Mouse (Mus musculus) thymus, adult 18-20 months (tissue): ENCODE data around the gene Disp2.

Experiments
- DNase-seq, 2 experiments: peaks; one replicate each; pipeline ENCODE4 v3.0.0; 2022; ENCODE audit warnings: mixed read lengths in 2 of 2

The Disp2 gene

GRCm38 (mm10) chr2:118760311-118761025 lies 19.1 kb upstream of the Disp2 start:
- DNase-seq = no peak

GRCm38 (mm10) chr2:118761358-118761757 lies 18.2 kb upstream of the Disp2 start:
- DNase-seq = no peak

GRCm38 (mm10) chr2:118761906-118762783 lies 17.4 kb upstream of the Disp2 start, which contains the start of gene Ccdc9b:
Gene Ccdc9b, minus strand, starts transcription at chr2:118762661.
- DNase-seq = peak; percentile 53 to 60

GRCm38 (mm10) chr2:118762784-118763148 lies 16.8 kb upstream of the Disp2 start:
- DNase-seq = no peak

GRCm38 (mm10) chr2:118763469-118763868 lies 16.1 kb upstream of the Disp2 start:
- DNase-seq = no peak

GRCm38 (mm10) chr2:118764094-118764831 lies 15.3 kb upstream of the Disp2 start:
- no peak for DNase-seq

GRCm38 (mm10) chr2:118764875-118765274 lies 14.6 kb upstream of the Disp2 start:
- no peak for DNase-seq

- DNase-seq = no peak
Observed at GRCm38 (mm10) chr2:118766041-118767033, 13.2 kb upstream of the Disp2 start.

GRCm38 (mm10) chr2:118772158-118772874 lies 7.2 kb upstream of the Disp2 start, which contains the start of gene Phgr1:
Gene Phgr1, plus strand, starts transcription at chr2:118772769.
- DNase-seq = no peak

- no peak for DNase-seq
Observed at GRCm38 (mm10) chr2:118774536-118774935, 5.0 kb upstream of the Disp2 start.

GRCm38 (mm10) chr2:118775396-118775795 lies 4.1 kb upstream of the Disp2 start:
- no peak for DNase-seq

GRCm38 (mm10) chr2:118775846-118776245 lies 3.7 kb upstream of the Disp2 start:
- DNase-seq = no peak

GRCm38 (mm10) chr2:118776295-118776694 lies 3.2 kb upstream of the Disp2 start:
- no peak for DNase-seq

- DNase-seq = no peak
Observed at GRCm38 (mm10) chr2:118778418-118778817, 1.1 kb upstream of the Disp2 start.

GRCm38 (mm10) chr2:118779065-118779464 lies 454 bp upstream of the Disp2 start:
- DNase-seq = no peak

GRCm38 (mm10) chr2:118781115-118781514 lies 1.6 kb downstream of the Disp2 start:
- no peak for DNase-seq

GRCm38 (mm10) chr2:118782303-118782702 lies 2.8 kb downstream of the Disp2 start:
- no peak for DNase-seq

- DNase-seq = no peak
Observed at GRCm38 (mm10) chr2:118783093-118783492, 3.6 kb downstream of the Disp2 start.

GRCm38 (mm10) chr2:118783663-118784062 lies 4.1 kb downstream of the Disp2 start:
- no peak for DNase-seq

GRCm38 (mm10) chr2:118786525-118786924 lies 7.0 kb downstream of the Disp2 start:
- DNase-seq = no peak

GRCm38 (mm10) chr2:118789501-118789900 lies 10.0 kb downstream of the Disp2 start:
- no peak for DNase-seq
